Mouse (Mus musculus) brown adipose tissue, adult 24 weeks (tissue): ENCODE results near the gene Tbc1d17. TPM values are rescaled to one million over a fixed set of nuclear protein-coding genes. Genes with fewer than 3 reads are reported as not detected.

Experiments used
- polyA plus RNA-seq: library from polyadenylated mRNA; stranded (reverse); fragments of >200 nt; gene quantifications from 2 replicates; pipeline ENCODE4 v1.2.4, GENCODE M21; 2012; ENCODE audit not compliant: missing spikeins, insufficient read depth, insufficient read length

The Tbc1d17 gene
- polyA plus RNA-seq, 1 experiment = 28.2 TPM

Other genes with a start within 250 kb of the Tbc1d17 start
- gene Myh14, start 178.2 kb downstream of the Tbc1d17 start, polyA plus RNA-seq = 6.8 and 7.3 TPM in 2 replicates
- gene Izumo2, start 140.3 kb downstream of the Tbc1d17 start, polyA plus RNA-seq = not detected in 2 replicates
- 10.9 and 19.7 TPM in 2 replicates for gene Vrk3, start 100.7 kb downstream of the Tbc1d17 start, polyA plus RNA-seq
- not detected in 2 replicates for gene Zfp473, start 98.0 kb downstream of the Tbc1d17 start, polyA plus RNA-seq
- gene Nup62, start 33.0 kb downstream of the Tbc1d17 start, polyA plus RNA-seq = 8.2 and 17.3 TPM in 2 replicates
- 0.54 and 1.2 TPM in 2 replicates for gene Il4i1, start 32.7 kb downstream of the Tbc1d17 start, polyA plus RNA-seq
- gene Atf5, start 32.4 kb downstream of the Tbc1d17 start, polyA plus RNA-seq = 252 and 500 TPM in 2 replicates
- gene Akt1s1, start 88 bp downstream of the Tbc1d17 start, polyA plus RNA-seq = 42.8 and 49.8 TPM in 2 replicates
- gene Pnkp, start 8.1 kb upstream of the Tbc1d17 start, polyA plus RNA-seq = 15.7 and 20.2 TPM in 2 replicates
- 68.5 and 73.6 TPM in 2 replicates for gene Ptov1, start 20.7 kb upstream of the Tbc1d17 start, polyA plus RNA-seq
- gene Med25, start 43.6 kb upstream of the Tbc1d17 start, polyA plus RNA-seq = 21.6 and 21.8 TPM in 2 replicates
- 12.7 and 17.1 TPM in 2 replicates for gene Fuz, start 47.0 kb upstream of the Tbc1d17 start, polyA plus RNA-seq
- 21.5 and 23.0 TPM in 2 replicates for gene Ap2a1, start 80.4 kb upstream of the Tbc1d17 start, polyA plus RNA-seq
- not detected in 2 replicates for gene Tsks, start 94.1 kb upstream of the Tbc1d17 start, polyA plus RNA-seq
- 0.58 and 0.75 TPM in 2 replicates for gene Cpt1c, start 125.8 kb upstream of the Tbc1d17 start, polyA plus RNA-seq
- 47.1 and 73.7 TPM in 2 replicates for gene Prmt1, start 137.5 kb upstream of the Tbc1d17 start, polyA plus RNA-seq
- 40.8 and 41.4 TPM in 2 replicates for gene Irf3, start 148.6 kb upstream of the Tbc1d17 start, polyA plus RNA-seq
- 8.9 and 9.1 TPM in 2 replicates for gene Bcl2l12, start 149.6 kb upstream of the Tbc1d17 start, polyA plus RNA-seq
- 26.3 and 27.5 TPM in 2 replicates for gene Scaf1, start 167.3 kb upstream of the Tbc1d17 start, polyA plus RNA-seq
- 76.5 and 82.6 TPM in 2 replicates for gene Rras, start 168.9 kb upstream of the Tbc1d17 start, polyA plus RNA-seq
- 4.8 and 5.4 TPM in 2 replicates for gene Prr12, start 203.8 kb upstream of the Tbc1d17 start, polyA plus RNA-seq
- 24.3 and 26.8 TPM in 2 replicates for gene Nosip, start 213.3 kb upstream of the Tbc1d17 start, polyA plus RNA-seq
- 17.2 and 33.8 TPM in 2 replicates for gene Prrg2, start 213.6 kb upstream of the Tbc1d17 start, polyA plus RNA-seq
- 12.7 and 16.4 TPM in 2 replicates for gene Rcn3, start 243.1 kb upstream of the Tbc1d17 start, polyA plus RNA-seq